Mouse (Mus musculus) right cerebral cortex, postnatal 36 days (tissue): ENCODE results near the gene B4galnt1.
"Not testable (repeated sequence)": the region's sequence is repeated elsewhere in the genome, so short reads cannot be mapped to it uniquely, and the experiment has no call there.

ENCODE experiments used
- DNase-seq, 2 experiments: peaks; one replicate each; pipeline ENCODE4 v3.0.0; 2022; ENCODE audit warnings: low spot score in 2 of 2, mixed read lengths in 1 of 2

The B4galnt1 gene

DNA sequence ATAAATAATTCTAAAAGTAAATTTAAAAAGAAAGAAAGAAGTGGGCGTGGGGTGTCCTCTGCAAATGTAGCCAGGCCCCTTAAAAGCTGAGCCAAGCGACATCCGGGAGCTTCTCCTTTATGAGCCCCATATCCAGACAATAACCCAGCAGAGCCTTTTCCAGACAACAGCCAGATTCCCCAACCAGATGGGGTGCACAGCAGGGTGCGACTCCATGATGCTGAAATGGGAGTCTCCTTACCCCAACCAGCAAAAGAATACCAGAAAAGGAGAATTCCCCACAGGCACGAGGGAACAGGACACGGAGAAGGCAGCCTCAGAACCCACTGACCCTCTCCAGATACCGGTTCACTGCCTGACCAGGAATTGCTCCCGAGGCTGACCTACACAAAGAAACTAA is 21.8 kb upstream of the B4galnt1 start:
- no peak for DNase-seq

DNA sequence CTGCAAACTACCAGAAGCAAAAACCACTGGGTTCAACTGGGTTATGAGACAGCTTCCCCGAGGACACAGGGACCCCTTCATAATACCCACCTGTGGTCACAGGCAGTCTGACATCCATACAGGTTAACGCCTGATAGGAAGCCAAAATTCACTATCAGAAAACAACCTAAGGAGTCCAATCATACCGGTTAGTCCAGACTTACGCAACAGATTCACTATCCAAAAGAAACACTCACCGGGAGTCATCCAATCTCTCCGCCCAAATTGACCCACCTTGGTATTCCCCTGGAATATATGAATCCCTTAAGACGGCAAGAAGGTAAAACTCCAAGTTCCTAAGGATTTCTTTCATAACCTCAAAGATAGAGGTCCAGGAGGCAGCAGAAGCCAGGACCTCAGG is 20.5 kb upstream of the B4galnt1 start:
- DNase-seq: no peak

DNA sequence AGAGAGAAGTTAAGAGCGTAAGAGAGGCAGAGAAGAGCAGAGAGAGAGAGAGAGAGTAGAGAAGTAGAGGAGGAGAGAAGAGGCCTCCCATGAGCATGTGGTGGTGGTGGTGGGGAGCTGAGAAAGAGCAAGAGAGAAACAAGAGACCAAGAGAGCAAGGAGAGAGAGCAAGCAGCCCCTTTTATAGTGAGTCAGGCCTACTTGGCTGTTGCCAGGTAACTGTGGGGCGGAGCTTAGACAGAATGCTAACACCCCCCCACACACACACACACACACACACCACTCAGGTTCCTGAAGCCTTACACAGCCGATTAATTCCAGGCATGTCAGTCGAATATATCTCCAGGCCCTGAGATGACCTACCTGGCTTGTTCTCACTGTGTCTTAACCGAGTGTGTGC is 19.7 kb upstream of the B4galnt1 start:
- no peak for DNase-seq

DNA sequence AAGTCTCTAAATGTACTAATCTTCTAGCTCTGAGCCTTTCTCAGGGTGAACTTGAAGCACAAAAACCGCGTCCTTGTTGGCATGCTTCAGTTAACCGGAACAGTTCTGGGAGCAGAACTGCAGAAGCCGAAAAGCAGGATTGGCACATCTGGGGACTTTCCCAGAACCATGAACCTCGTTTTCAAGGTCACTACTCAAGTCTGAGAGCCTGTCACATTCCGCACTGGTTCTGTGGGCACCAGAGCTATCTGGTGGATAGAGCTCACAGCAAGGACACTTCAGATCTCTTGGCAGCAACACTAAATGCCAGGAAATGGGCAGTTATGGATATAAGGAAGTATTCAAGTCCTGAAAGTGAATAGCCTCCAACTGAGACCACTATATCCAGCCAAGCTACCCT is 17.9 kb upstream of the B4galnt1 start:
- no peak for DNase-seq

DNA sequence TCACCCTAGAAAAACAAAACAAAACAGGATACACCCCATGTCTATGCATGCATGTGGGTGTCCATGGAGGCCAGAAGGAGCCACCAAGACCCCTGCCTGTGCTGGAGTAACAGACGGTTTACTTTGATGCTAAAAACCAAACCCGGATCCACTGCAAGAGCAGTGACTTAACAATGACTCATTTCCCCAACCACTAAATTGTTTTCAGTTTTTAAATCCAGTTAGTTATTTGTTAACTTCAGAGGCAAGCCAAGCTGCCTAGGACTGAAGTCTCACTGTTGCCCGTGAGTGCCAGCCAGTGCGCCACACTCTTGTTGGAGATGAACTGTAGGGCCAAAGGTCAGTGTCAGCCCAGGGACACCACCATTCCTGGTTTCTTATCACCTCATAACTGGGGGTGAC is 14.6 kb upstream of the B4galnt1 start:
- DNase-seq: no peak

DNA sequence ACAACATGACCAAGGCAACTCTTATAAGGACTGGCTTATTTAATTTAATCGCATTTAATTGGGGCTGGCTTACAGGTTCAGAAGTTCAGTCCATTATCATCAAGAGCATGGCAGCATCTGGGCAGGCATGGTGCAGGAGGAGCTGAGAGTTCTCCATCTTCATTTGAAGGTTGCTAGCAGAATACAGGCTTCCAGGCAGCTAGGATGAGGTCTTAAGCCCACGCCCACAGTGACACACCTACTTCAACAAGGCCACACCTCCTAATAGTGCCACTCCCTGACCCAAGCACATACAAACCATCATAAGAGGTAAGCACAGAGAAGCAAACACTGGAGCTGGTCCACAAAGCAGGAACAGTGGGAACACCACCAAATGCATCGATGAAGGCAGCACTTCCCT is 13.8 kb upstream of the B4galnt1 start:
- not testable (repeated sequence) for DNase-seq

DNA sequence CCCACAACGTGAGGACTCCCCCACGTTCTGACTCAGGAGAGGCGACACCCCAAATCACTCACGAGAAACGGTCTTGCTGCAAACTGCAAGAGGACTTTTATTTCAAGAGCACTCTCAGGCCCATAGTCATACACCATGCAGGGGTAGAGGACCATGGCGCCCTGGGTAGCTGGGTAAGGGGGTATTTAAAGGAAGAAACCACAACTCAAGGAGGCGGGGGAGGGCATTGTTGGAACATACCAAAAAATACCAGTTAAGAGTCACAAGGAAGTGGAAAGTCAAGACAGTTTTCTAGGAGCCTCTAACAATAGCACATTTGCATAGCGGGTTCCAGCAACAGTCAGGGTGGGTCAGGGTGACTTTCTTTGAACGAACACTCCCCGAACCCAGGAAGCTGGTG is 12.5 kb upstream of the B4galnt1 start:
- DNase-seq: not testable (repeated sequence)

DNA sequence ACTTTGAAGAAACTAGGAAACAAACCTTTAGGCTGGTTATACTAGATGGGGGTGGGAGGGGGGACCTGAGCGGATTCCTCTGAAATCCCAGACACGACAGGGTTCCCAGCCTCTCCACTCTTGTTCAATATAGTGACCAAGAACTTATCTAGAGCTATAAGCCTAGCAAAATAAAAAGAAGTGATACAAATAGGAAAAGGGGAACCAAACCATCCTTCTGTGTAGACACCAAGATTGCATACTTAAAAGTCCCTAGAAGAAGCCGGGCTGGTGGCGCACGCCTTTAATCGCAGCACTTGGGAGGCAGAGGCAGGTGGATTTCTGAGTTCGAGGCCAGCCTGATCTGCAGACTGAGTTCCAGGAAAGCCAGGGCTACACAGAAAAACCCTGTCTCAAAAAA is 11.7 kb upstream of the B4galnt1 start:
- no peak for DNase-seq

DNA sequence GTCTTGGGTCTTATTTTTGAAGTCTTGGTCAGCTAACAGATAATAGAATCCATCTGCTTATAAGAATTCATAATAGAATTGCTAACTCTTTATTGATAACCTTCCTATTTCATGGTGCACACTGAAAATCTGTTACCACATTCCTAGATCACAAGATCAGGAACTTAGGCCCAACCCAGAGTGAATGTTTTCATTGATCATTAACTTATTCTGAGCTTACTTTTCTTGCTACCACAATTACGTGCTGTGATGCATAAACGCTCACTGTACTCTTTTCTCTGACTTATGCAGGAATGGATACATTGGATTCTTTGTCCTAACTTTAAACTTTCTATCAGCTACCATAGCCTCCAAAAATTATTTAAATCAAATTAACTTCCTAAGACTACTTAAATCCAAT is 10.8 kb upstream of the B4galnt1 start:
- no peak for DNase-seq

DNA sequence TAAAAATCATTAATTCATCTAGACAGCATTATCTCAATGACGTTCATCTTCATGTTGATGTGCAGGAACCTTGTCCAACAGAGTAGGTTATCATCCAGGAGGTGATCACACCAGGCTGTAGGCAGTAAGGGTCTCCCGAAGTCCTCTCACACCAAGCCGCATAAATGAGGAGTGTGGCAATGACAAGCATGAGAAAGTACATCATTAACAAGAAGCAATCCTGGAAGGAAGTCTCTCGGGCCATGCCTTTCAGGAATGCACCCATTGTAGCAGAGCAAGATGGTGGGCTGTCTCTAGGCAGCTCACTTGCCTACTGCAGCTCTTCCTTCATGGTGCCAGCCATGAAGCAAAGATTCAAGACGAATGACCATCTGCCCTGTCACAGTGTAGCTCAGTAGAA is 10.4 kb upstream of the B4galnt1 start:
- DNase-seq: no peak

DNA sequence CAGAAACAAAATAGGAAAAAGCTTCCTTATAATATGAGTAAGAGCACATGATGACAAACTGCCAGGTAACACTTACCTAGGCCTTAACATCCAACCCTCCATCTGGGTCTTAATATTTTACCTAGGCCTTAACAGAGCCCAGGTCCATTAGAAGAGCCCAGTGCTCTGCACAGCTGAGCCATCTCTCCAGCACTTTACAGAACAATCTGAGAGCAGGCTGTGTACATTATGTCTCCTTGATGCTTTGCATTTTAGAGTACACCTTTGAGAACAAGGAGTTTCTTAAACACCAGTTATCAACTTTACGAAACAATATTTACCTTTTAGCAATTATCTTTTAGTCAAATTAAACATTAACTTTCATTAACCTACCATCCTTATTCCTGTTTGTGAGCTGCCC is 8.9 kb upstream of the B4galnt1 start:
- DNase-seq: no peak

DNA sequence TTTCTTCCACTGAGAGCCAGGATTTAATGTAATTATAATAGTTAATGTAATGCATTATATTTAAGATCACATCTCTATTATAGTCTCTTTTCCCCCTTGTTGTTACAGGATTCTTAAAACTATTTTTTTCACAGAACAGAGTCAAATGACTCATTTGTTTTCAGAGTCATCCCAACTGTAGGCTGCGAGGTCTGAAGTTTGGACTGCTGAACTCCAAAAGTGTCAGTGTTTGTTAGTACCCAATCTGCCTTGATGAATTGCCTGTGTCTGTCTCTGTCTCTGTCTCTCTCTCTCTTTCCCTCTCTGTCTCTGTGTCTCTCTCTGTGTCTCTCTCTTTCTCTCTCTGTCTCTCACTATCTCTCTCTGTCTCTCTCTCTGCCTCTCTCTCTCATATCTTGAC is 8.5 kb upstream of the B4galnt1 start:
- no peak for DNase-seq

DNA sequence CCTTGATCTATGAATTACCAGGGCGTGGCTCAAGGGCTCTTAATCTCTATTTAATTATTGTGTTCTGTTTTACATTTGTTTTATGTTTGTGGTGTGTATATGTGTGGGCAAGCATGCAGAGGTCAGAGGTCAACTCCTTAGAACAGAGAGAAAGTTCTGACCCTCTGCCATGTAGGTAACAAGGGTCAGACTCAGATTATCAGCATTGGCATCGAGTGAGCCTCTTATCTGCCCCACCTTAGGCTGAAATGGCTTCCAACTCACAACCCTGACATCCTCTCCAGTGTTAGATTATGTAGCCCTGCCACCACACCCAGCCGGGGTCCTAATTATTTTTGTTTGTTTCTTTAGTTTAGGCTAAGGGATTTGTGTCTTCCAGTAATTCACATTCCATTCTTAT is 6.6 kb upstream of the B4galnt1 start:
- DNase-seq: no peak

DNA sequence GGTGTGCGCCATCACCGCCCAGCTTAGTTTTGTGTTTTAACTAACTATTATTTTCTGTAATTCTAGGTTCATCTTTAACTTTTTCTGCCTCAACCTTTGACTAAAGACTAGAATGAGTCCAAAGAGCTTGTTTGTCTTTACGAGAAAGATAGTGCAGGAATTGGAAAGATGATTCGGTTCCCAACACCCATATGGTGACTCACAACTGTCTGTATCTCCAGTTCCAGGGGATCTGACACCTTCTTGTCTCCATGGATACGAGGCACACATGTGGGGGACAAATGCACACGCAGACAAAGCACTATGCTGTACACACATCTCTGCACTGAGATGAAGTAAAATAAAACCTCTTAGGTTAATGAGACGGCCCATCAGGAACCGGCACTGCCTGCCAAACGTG is 4.9 kb upstream of the B4galnt1 start:
- DNase-seq: no peak

DNA sequence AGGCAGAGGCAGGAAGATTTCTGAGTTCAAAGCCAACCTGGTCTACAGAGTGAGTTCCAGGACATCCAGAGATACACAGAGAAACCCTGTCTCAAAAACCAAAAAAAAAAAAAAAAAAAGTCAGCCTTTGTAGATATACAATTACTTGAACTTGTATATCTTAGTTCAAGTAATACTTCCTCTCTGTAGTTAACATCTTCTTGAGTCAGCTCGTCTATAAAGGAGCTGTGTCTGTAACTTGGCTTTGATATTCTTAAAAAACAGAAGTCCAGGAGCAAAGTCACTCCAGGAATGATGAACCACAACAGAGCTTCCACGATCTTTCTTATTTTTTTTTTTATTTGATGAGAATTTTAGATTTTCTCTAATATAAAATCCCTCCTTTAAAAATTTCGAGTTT is 4.3 kb upstream of the B4galnt1 start:
- DNase-seq: no peak

DNA sequence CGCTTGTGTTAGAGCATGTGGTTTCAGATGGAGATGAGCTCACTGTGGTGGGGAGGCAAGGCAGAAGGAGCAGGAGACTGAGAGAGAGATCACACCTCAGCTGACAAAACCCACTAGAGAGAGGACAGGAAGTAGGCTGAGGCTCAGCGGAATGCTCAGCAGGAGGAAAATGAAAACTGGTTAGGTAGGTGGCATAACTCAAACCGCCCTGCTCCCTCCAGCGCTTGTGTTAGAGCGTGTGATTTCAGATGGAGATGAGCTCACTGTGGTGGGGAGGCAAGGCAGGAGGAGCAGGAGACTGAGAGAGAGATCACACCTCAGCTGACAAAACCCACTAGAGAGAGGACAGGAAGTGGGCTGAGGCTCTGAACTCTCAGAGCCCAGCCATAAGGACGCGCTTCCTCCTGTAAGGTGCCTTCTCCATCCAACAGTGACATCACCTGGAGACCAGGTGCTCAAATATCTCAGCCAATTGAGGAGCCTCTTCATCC is 2.2 kb upstream of the B4galnt1 start:
- not testable (repeated sequence) for DNase-seq

DNA sequence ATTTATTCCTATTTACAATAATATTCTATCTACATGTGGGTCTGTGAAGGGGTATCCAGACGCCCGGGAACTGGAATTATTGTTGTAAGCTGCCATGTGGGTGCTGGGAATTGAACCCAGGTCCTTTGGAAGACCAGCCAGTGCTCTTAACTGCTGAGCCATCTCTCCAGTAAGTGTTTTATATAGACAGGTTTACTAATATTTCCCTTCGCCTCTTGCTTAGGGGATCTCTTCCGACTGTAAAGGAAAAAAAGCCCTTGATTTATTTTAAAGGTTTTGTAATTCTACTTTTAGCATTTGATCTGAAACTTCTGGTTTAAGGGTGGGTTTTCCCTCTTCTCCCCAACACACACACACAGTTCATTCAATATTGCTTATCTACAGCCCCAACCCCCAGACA is 835 bp upstream of the B4galnt1 start:
- DNase-seq: no peak

DNA sequence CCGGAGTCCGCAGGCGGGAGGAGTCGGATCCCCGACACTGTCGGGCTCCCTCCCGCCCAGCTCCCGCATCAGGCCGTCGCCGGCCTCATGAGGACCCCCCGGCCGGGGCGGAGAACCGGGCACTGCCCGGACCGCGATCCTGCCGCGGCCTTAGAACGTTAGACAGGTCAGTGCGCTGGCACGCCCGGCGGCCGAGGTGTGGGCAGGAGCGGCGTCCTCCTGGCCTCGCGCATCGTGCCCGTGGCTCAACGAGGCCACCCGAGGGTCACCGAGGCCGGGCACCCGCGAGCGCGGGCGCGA is 279 bp downstream of the B4galnt1 start:
- DNase-seq: no peak

DNA sequence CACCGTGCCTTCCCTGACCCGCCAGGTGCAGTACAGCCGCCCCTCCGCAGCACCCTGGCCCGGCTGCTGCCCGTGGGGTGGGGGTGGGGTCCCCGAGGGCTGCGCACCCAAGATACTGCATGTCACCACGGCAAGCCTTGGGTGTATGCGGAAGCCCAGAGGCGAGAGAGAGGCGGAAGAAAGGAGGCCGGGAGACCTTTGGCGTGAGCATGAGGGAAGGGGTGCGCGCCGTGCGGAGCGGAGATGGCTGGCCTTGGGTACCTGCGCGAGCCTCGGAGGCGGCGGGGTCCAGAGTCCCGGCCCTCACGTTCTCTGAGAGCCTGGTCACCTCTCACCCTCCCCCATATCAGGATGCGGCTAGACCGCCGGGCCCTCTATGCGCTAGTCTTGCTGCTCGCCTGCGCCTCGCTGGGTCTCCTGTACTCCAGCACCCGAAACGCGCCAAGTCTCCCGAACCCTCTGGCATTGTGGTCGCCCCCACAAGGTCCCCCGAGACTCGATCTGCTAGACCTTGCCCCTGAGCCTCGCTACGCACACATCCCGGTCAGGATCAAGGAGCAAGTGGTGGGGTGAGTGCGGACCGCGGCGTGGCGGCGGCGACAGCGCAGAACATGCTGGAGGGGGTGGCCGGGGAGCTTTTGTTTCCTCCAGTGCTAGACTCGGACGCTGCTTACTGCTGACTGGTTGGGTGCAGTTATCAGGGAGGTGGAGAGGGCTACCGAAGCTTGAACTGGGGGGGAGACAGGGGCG is 804 bp downstream of the B4galnt1 start:
- no peak for DNase-seq

DNA sequence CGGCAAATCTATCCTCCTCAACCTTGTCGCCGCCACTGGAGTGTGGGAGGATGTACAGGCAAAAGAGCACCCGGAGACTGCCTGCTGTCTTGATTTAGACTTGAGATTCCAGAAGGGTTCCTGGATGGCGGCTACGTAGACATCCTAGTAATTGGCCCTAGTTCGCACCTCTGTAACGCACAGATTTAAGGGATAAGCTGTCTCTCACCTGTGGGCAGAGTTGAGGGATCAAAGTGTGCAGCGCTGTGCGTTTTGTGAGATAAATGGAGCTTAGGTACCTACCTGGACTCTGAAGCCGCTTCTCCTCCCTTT is 1.3 kb downstream of the B4galnt1 start:
- no peak for DNase-seq

DNA sequence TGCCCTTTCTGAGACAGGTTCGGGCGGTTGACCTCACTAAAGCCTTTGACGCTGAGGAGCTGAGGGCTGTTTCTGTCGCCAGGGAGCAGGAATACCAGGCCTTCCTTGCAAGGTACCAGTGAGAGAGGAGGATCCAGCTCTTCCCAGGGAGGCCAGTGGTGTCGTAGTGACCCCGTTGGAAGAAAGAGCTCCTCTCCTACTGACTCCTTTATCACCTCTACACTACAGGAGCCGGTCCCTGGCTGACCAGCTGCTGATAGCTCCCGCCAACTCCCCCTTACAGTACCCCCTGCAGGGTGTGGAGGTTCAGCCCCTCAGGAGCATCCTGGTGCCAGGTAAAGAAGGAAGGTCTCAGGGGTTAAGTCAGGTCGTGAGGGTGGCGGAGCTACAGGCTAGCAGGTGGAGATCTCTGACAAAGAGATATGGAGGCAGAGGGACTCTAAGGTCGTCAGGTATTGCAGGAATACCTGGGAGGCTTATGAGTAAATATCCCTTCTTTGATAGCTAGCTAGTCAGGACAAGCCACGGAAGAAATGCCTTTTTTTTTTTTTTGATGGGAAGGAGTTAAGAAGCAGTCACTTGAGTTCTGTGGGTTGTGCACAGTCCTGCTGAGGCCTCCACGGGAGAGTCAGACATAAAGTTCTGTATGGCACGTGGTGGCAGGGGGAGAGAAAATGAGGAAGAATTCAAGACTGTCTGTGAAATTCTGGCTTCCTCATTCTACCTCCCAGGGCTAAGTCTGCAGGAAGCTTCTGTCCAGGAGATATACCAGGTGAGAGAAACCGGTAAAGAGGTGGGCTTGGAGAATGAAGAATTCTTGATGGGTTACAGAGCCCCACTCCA is 2.0 kb downstream of the B4galnt1 start:
- DNase-seq: no peak

DNA sequence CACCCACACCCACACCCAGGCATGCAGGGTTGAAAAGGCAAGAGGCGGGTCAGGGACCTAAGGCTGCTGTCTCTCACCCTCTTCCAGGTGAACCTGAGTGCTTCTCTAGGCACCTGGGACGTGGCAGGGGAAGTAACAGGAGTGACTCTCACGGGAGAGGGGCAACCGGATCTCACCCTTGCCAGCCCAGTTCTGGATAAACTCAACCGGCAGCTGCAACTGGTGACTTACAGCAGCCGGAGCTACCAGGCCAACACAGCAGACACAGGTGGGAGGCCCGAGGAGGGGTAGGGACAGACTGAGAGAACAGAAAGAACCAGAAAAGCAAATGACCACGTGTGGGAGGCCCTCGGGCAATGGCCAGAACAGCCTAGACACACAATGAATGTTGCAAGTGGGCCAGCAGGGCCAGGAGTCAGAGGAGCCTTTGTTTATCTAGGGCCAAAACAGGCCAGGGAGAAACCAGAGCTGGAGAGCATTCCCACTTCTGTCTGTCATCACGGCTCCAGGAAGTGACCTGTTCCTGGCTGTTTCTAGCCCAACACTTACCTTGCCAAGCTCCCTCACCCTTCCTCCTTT is 2.7 kb downstream of the B4galnt1 start:
- no peak for DNase-seq

DNA sequence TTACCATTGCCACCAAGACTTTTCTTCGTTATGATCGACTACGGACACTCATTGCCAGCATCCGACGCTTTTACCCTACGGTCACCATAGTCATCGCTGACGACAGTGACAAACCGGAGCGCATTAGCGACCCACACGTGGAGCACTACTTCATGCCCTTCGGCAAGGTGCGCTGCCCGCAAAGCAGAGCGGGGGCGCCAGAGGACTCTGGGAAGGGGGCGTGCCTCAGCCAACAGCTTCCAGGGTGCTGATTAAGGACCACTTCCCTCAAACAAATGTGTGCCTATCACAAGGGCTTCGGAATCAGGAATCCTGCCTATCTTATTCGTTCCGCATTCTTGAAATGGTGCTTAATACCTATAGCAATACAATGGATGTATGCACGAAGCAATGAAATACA is 5.0 kb downstream of the B4galnt1 start:
- DNase-seq: no peak
